Mouse (Mus musculus) intestine, postnatal 0 days (tissue): Measurements from ENCODE around the gene Wdr90. TPM values are rescaled to one million over a fixed set of nuclear protein-coding genes. Genes with fewer than 3 reads are reported as not detected.
A peak's percentile ranks its signal among the peaks of the same experiment; 100 is the strongest.

ENCODE experiments used
- ATAC-seq: fragments of 200-750 bp; cut with Nextera tagmentation; 2 replicates; pipeline ENCODE4 v1.8.0; 2017; ENCODE audit warnings: mild to moderate bottlenecking, moderate TSS enrichment, moderate library complexity
- H3K27ac ChIP-seq: fragments of 300-500 bp; sonication (generic); 2 replicates; pipeline ENCODE4 v1.5.1; 2014; ENCODE audit warnings: mild to moderate bottlenecking, low read depth, low read length, moderate library complexity
- H3K27me3 ChIP-seq: fragments of 300-500 bp; sonication (generic); replicated peaks from 2 replicates; pipeline ENCODE4 v1.6.1; 2014; ENCODE audit warnings: low read length, mixed read lengths; ENCODE audit not compliant: control insufficient read depth, insufficient read depth
- H3K36me3 ChIP-seq: fragments of 300-500 bp; sonication (generic); 2 replicates; pipeline ENCODE4 v1.6.1; 2014; ENCODE audit warnings: mild to moderate bottlenecking, moderate library complexity; ENCODE audit not compliant: control insufficient read depth, insufficient read depth
- H3K4me1 ChIP-seq: fragments of 300-500 bp; sonication (generic); replicated peaks from 2 replicates; pipeline ENCODE4 v1.6.1; 2014; ENCODE audit warnings: antibody characterized with exemption, low read length, mixed read lengths; ENCODE audit not compliant: control insufficient read depth, insufficient read depth
- H3K4me2 ChIP-seq: fragments of 300-500 bp; sonication (generic); replicated peaks from 2 replicates; pipeline ENCODE4 v1.6.1; 2014; ENCODE audit warnings: low read depth, mild to moderate bottlenecking, moderate library complexity
- H3K4me3 ChIP-seq: fragments of 300-500 bp; sonication (generic); 2 replicates; pipeline ENCODE4 v1.5.1; 2014; ENCODE audit warnings: low read depth, low read length
- H3K9ac ChIP-seq: fragments of 300-500 bp; sonication (generic); 2 replicates; pipeline ENCODE4 v1.6.1; 2014; ENCODE audit warnings: mild to moderate bottlenecking, low read depth, low read length
- H3K9me3 ChIP-seq: fragments of 300-500 bp; sonication (generic); 2 replicates; pipeline ENCODE4 v1.6.1; 2016; ENCODE audit warnings: mixed run types; ENCODE audit not compliant: control insufficient read depth
- CTCF ChIP-seq: sonication (generic); IDR thresholded peaks from 2 replicates; pipeline ENCODE4 v1.5.1; 2016; ENCODE audit warnings: low read depth, mild to moderate bottlenecking, control low read depth, antibody characterized with exemption, moderate library complexity
- WGBS: fragments of 180-500 bp; shearing (Covaris S2); extraction: QIAGEN DNeasy Blood & Tissue Kit; methylation state at CpG from one replicate; pipeline ENCODE4 v1.1.7; 2014; 5-methylcytosine and 5-hydroxymethylcytosine counted together
- polyA plus RNA-seq: library from polyadenylated mRNA; unstranded; fragments of >200 nt; fragmentation: Nextera tagmentation; extraction: Ambion mirVana; gene quantifications from 2 replicates; pipeline ENCODE4 v1.2.1, GENCODE M21; 2015

The Wdr90 gene
- polyA plus RNA-seq, 1 experiment from 2014 or later = 2.5 TPM

GRCm38 (mm10) chr17:25825984-25826570 lies 35.2 kb downstream of the Wdr90 start:
- no peaks in the 10 kb centered on the region for H3K9me3 ChIP-seq
- WGBS = 96% methylated on average over 27 of the region's 27 CpGs
- no peak overlapping the region for H3K9ac ChIP-seq
- H3K4me2 ChIP-seq = no peak overlapping the region
- H3K4me1 ChIP-seq = peaks cover 11% of the 10 kb centered on the region
- H3K36me3 ChIP-seq = peaks cover 26% of the 10 kb centered on the region
- no peak for ATAC-seq
- TF ChIP-seq CTCF = no peak
- H3K27ac ChIP-seq = no peak overlapping the region
- H3K4me3 ChIP-seq = no peak overlapping the region
- H3K27me3 ChIP-seq = no peaks in the 10 kb centered on the region

- H3K27me3 ChIP-seq = peaks cover 2% of the 10 kb centered on the region
- peaks cover 10% of the 10 kb centered on the region for H3K4me1 ChIP-seq
- 91% methylated on average over 6 of the region's 6 CpGs for WGBS
- H3K9ac ChIP-seq = no peak overlapping the region
- H3K4me2 ChIP-seq = 0 out of 2 replicates have a peak overlapping the region, but pooled peaks have one; percentile 94
- no peak for TF ChIP-seq CTCF
- H3K36me3 ChIP-seq = peaks cover 18% of the 10 kb centered on the region
- no peaks in the 10 kb centered on the region for H3K9me3 ChIP-seq
- no peak overlapping the region for H3K27ac ChIP-seq
- no peak for ATAC-seq
- no peak overlapping the region for H3K4me3 ChIP-seq
Measured at GRCm38 (mm10) chr17:25825311-25825710, 36.0 kb downstream of the Wdr90 start.

GRCm38 (mm10) chr17:25824362-25825142 lies 36.7 kb downstream of the Wdr90 start:
- no peak for TF ChIP-seq CTCF
- ATAC-seq = no peak
- Histone ChIP-seq H3K9ac (peak overlapping the region; percentile 68), H3K4me3 (peak overlapping the region; percentile 62), H3K4me2 (peak overlapping the region; percentile 94), H3K36me3 (peaks cover 15% of the 10 kb centered on the region), H3K9me3 (no peaks in the 10 kb centered on the region), H3K4me1 (peaks cover 10% of the 10 kb centered on the region), H3K27ac (no peak overlapping the region), H3K27me3 (peaks cover 9% of the 10 kb centered on the region)
- WGBS = 64% methylated on average over 17 of the region's 17 CpGs

- Histone ChIP-seq H3K4me3 (peak within 1 kb of the TSS; percentile 62), H3K36me3 (peaks cover 15% of the 10 kb centered on the region), H3K27me3 (peaks cover 20% of the 10 kb centered on the region), H3K27ac (0 out of 2 replicates have a peak within 1 kb of the TSS, but pooled peaks have one; percentile 30), H3K4me1 (peaks cover 10% of the 10 kb centered on the region), H3K4me2 (peak within 1 kb of the TSS; percentile 94), H3K9me3 (no peaks in the 10 kb centered on the region), H3K9ac (peak within 1 kb of the TSS; percentile 68)
- WGBS = under 1% methylated on average over 18 of the region's 18 CpGs
- 0 out of 2 replicates have a peak, but pooled peaks have one; percentile 28 for ATAC-seq
- no peak for TF ChIP-seq CTCF
Measured at GRCm38 (mm10) chr17:25823452-25823851, 37.8 kb downstream of the Wdr90 start, which contains the start of gene Wdr24. Gene Wdr24, plus strand, starts transcription at chr17:25823627.

- 7% methylated on average over 43 of the region's 46 CpGs for WGBS
- Histone ChIP-seq H3K27ac (no peak overlapping the region), H3K27me3 (peaks cover 30% of the 10 kb centered on the region), H3K4me3 (0 out of 2 replicates have a peak overlapping the region, but pooled peaks have one; percentile 7), H3K4me1 (peaks cover 2% of the 10 kb centered on the region), H3K4me2 (peak overlapping the region; percentile 18; the same call in 1 of the 2 replicates), H3K9ac (no peak overlapping the region), H3K9me3 (no peaks in the 10 kb centered on the region), H3K36me3 (no peaks in the 10 kb centered on the region)
- TF ChIP-seq CTCF = no peak
- peak; percentile 35; the same call in 1 of the 2 replicates for ATAC-seq
Measured at GRCm38 (mm10) chr17:25818851-25819780, 42.2 kb downstream of the Wdr90 start.
